Mouse (Mus musculus): ENCODE results near the gene Tmem190. TPM values are rescaled to one million over a fixed set of nuclear protein-coding genes. Genes with fewer than 3 reads are reported as not detected.
"Not testable (repeated sequence)": the region's sequence is repeated elsewhere in the genome, so short reads cannot be mapped to it uniquely, and the experiment has no call there.

Gene Tmem190
- polyA plus RNA-seq, 1 experiment from 2014 or later = not detected

DNA sequence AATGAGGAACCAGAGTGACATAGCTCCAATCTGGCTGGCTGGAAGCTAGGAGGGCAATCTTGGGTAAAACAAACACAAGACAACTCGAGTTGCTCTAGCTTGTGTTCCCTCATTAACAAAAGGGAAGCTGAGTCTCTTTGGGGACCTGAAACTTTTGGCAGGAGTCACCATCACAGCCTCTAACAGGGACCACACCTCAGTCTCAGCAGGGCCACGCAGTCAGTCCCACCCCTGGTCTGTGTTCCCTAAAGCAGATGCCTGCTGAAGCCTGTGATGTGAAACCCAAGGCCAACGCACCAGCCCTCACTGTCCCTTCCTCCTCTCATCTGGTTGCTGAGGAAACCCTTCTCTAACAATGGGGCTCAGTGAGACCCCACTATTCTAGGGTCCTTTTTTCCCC is 607 bp upstream of the Tmem190 start:
- no peaks in the 10 kb centered on the region for H3K9me3 ChIP-seq
- H3K4me1 ChIP-seq = peaks cover 31% of the 10 kb centered on the region
- no peak overlapping the region for H3K27ac ChIP-seq
- no peak overlapping the region for H3K4me3 ChIP-seq
- no peaks in the 10 kb centered on the region for H3K36me3 ChIP-seq (replicated peaks)
- 60% methylated on average over 3 of the region's 3 CpGs for WGBS
- peaks cover 75% of the 10 kb centered on the region for H3K27me3 ChIP-seq (ENCODE audit: poor library complexity, severe bottlenecking)
- DNase-seq (ENCODE audit: extremely low spot score, low spot score) = no peak

- WGBS = 86% methylated on average over 14 of the region's 14 CpGs
- Histone ChIP-seq H3K36me3 (replicated peaks) (no peaks in the 10 kb centered on the region), H3K27ac (no peak overlapping the region), H3K4me1 (peaks cover 22% of the 10 kb centered on the region), H3K9me3 (no peaks in the 10 kb centered on the region), H3K27me3 (ENCODE audit: poor library complexity, severe bottlenecking) (peaks cover 75% of the 10 kb centered on the region), H3K4me3 (no peak overlapping the region)
- DNase-seq (ENCODE audit: extremely low spot score, low spot score) = no peak
Measured at GRCm38 (mm10) chr7:4783667-4784268, 1.0 kb downstream of the Tmem190 start.

DNA sequence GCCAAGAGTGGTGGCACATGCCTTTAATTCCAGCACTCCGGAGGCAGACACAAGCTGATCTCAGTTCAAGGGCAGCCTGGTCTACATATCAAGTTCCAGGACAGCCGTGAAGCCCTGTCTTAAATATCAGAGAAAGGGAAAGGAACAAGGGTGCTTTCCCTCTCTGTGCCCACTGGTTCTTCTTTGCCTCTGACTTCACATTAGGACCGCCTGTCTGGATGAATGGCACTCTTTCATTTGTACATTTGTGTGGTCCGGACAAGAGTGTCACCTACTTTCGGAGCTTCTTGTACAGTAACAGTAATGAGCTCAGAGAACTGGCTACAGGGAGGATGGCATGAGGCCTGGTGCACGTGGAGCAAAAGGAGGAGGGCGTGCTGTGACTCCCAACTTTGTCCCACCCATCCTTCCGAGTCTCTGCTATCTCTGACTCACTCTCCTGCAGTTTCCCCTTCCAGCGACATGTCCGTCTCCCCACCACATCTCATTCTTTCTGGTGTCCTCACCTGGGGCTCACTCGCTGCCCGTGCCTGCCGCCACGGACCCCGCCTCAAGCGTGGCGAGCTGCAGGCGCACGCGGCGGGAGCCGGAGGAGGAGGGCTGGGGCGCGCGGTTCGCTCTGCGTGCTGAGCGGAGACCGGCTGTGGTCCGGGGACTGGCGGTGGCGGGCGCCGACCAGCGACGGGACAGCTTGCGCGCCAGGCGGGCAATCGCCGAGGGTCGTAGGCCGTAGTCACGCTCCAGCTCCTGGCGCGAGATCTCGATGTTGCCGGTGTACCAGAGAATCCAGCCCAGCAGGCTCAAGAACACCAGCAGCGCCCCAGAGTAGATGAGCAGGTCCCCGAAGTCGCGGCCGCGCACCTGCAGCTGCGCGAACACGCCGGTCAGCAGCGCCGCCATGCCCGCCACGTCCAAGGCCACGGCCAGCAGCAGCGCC is 6.0 kb downstream of the Tmem190 start:
- Histone ChIP-seq H3K27me3 (ENCODE audit: poor library complexity, severe bottlenecking) (peaks cover 50% of the 10 kb centered on the region), H3K4me1 (peaks cover 18% of the 10 kb centered on the region), H3K9me3 (no peaks in the 10 kb centered on the region), H3K36me3 (replicated peaks) (peaks cover 5% of the 10 kb centered on the region), H3K27ac (peak overlapping the region; percentile 91), H3K4me3 (peak overlapping the region; percentile 67)
- 3% methylated on average over 63 of the region's 64 CpGs for WGBS
- peak; percentile 76 for DNase-seq (ENCODE audit: extremely low spot score, low spot score)

DNA sequence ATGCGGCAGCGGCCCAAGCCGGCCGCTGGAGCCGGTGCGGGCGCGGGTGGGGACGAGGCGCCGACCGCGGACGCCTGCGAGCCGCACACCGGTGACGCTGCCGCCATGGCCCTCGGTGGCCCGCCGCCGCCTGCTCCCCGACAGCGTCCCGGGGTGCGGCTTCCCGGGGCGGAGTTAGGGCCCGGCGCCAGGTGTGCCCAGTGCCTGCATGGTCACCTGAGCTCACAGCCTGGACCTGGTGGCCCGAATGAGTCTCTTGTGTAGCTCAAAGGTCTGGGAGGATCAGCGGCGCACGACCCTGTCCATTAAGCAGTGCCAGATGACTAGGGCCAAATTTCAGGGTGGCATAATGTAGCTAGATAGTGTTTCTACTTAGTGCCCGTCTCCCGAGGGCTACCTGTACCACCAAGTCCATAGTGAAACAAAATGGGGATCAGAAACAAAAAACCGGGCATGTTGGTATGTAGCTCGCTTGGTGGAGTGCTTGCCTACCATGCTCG is 6.7 kb downstream of the Tmem190 start, which contains the start of gene Tmem238:
TSS of gene Tmem238 (minus strand) at position 221 of the 500 bp plus-strand sequence.
- DNase-seq (ENCODE audit: extremely low spot score, low spot score) = no peak
- Histone ChIP-seq H3K9me3 (no peaks in the 10 kb centered on the region), H3K27ac (peak within 1 kb of the TSS; percentile 91), H3K4me3 (peak within 1 kb of the TSS; percentile 67), H3K27me3 (ENCODE audit: poor library complexity, severe bottlenecking) (peaks cover 50% of the 10 kb centered on the region), H3K36me3 (replicated peaks) (peaks cover 12% of the 10 kb centered on the region), H3K4me1 (peaks cover 25% of the 10 kb centered on the region)
- 7% methylated on average over 40 of the region's 40 CpGs for WGBS

DNA sequence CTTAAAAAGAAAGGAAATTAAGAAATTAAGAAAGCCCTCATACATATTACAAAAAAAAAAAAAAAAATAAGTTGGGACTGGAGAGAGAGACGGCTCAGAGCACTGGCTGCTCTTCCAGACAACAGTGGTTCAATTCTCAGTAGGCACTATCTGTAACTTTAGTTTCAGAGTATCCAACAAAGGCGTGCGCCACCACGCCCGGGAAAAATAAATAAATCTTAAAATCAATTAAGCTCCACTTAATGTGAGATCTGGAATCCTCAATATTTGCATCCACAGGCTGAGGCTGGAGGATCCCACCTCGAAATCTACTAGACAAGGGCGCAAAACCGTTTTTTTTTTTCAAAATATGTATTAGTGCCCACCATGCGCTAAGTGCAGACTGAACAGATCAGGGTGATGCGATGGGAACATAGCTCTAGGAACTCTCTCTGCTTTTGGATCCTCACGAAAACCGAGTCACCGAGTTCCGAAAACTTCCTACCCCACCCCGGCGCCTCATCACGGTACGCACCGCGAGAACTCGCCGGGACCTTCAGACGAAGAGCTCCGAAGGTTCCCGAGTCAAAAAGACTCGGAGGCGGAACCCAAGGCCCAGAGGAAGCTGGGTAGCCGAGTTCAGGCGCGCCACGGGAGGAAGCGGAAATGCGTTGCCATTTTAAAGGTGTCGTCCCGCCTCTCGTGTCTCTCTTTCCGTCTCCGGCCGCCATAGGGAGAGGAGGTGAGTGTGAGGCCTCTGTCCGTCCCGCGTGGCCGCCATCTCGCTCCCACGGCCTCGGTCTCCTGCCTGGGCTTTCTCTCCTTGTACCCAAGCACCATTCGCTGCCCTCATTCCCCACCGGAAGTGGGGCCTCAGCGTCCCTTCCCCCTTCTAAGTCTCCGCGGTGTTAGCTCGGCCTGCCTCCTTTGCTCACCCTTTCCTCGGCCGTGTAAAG is 9.8 kb downstream of the Tmem190 start, which contains the start of gene Rpl28:
TSS of gene Rpl28 (plus strand) at position 597 of the 935 bp plus-strand sequence.
- 2% methylated on average over 54 of the region's 54 CpGs for WGBS
- peak within 1 kb of the TSS; percentile 98 for H3K27ac ChIP-seq
- H3K4me1 ChIP-seq = peaks cover 29% of the 10 kb centered on the region
- no peaks in the 10 kb centered on the region for H3K9me3 ChIP-seq
- peaks cover 42% of the 10 kb centered on the region for H3K36me3 ChIP-seq (replicated peaks)
- peak; percentile 96 for DNase-seq (ENCODE audit: extremely low spot score, low spot score)
- peaks cover 36% of the 10 kb centered on the region for H3K27me3 ChIP-seq (ENCODE audit: poor library complexity, severe bottlenecking)
- H3K4me3 ChIP-seq = peak within 1 kb of the TSS; percentile 92

DNA sequence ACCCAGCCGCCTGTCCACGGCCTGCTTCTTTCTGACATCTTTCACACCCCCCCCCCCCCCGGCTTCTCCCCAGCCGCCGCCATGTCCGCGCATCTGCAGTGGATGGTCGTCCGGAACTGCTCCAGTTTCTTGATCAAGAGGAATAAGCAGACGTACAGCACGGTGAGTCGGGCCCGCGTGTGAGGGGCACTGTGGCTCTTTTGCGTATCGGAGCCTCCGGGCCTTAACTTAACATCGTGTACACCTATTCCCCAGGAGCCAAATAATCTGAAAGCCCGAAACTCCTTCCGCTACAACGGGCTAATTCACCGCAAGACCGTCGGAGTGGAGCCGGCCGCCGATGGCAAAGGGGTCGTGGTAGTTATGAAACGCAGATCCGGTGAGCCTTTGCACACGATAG is 10.5 kb downstream of the Tmem190 start:
- H3K9me3 ChIP-seq; DNase-seq (ENCODE audit: extremely low spot score, low spot score): not testable (repeated sequence)
- H3K4me3 ChIP-seq = peak overlapping the region; percentile 92
- WGBS = 1% methylated on average over 31 of the region's 31 CpGs
- peaks cover 29% of the 10 kb centered on the region for H3K27me3 ChIP-seq (ENCODE audit: poor library complexity, severe bottlenecking)
- H3K27ac ChIP-seq = peak overlapping the region; percentile 98
- peaks cover 28% of the 10 kb centered on the region for H3K4me1 ChIP-seq
- H3K36me3 ChIP-seq (replicated peaks) = peaks cover 48% of the 10 kb centered on the region

GRCm38 (mm10) chr7:4793674-4794073 is 10.9 kb downstream of the Tmem190 start:
- H3K4me1 ChIP-seq = peaks cover 24% of the 10 kb centered on the region
- H3K36me3 ChIP-seq (replicated peaks) = peaks cover 52% of the 10 kb centered on the region
- peak overlapping the region; percentile 92 for H3K4me3 ChIP-seq
- DNase-seq (ENCODE audit: extremely low spot score, low spot score) = no peak
- no peaks in the 10 kb centered on the region for H3K9me3 ChIP-seq
- peaks cover 25% of the 10 kb centered on the region for H3K27me3 ChIP-seq (ENCODE audit: poor library complexity, severe bottlenecking)
- 39% methylated on average over 4 of the region's 4 CpGs for WGBS
- H3K27ac ChIP-seq = peak overlapping the region; percentile 98

GRCm38 (mm10) chr7:4794631-4795168 is 12.0 kb downstream of the Tmem190 start:
- 89% methylated on average over 3 of the region's 3 CpGs for WGBS
- Histone ChIP-seq H3K4me3 (peak overlapping the region; percentile 92), H3K27me3 (ENCODE audit: poor library complexity, severe bottlenecking) (peaks cover 15% of the 10 kb centered on the region), H3K36me3 (replicated peaks) (peaks cover 53% of the 10 kb centered on the region), H3K9me3 (no peaks in the 10 kb centered on the region), H3K27ac (no peak overlapping the region), H3K4me1 (peaks cover 13% of the 10 kb centered on the region)
- DNase-seq (ENCODE audit: extremely low spot score, low spot score) = no peak

- H3K27ac ChIP-seq = no peak overlapping the region
- 76% methylated on average over 7 of the region's 7 CpGs for WGBS
- H3K9me3 ChIP-seq = no peaks in the 10 kb centered on the region
- DNase-seq (ENCODE audit: extremely low spot score, low spot score) = no peak
- peaks cover 13% of the 10 kb centered on the region for H3K4me1 ChIP-seq
- peaks cover 53% of the 10 kb centered on the region for H3K36me3 ChIP-seq (replicated peaks)
- H3K4me3 ChIP-seq = no peak overlapping the region
- peaks cover 6% of the 10 kb centered on the region; the same call in 1 of the 2 replicates for H3K27me3 ChIP-seq (ENCODE audit: poor library complexity, severe bottlenecking)
Measured at GRCm38 (mm10) chr7:4795767-4796433, 13.2 kb downstream of the Tmem190 start.

DNA sequence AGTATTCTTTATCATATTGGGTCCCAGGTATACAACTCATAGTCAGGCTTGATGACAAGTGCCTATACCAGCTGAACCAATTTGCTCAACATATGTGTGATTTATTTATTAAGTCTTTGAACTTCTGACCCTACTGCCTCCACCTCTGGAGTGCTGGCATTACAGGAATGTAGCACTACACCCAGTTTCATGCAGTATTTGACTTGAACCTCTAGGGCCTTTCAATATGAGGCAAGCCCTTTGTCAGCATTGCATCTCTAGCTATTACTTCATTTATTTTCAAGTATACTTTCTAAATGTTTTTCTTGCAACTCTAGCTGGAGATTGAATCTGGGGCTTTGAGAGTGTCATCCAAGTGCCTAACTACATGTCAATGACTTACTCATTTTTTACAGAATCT is 19.5 kb downstream of the Tmem190 start:
- no peaks in the 10 kb centered on the region for H3K27me3 ChIP-seq (ENCODE audit: poor library complexity, severe bottlenecking)
- H3K4me3 ChIP-seq = no peak overlapping the region
- H3K36me3 ChIP-seq (replicated peaks) = peaks cover 52% of the 10 kb centered on the region
- no peak for DNase-seq (ENCODE audit: extremely low spot score, low spot score)
- H3K9me3 ChIP-seq = no peaks in the 10 kb centered on the region
- no peak overlapping the region for H3K27ac ChIP-seq
- no peaks in the 10 kb centered on the region for H3K4me1 ChIP-seq

DNA sequence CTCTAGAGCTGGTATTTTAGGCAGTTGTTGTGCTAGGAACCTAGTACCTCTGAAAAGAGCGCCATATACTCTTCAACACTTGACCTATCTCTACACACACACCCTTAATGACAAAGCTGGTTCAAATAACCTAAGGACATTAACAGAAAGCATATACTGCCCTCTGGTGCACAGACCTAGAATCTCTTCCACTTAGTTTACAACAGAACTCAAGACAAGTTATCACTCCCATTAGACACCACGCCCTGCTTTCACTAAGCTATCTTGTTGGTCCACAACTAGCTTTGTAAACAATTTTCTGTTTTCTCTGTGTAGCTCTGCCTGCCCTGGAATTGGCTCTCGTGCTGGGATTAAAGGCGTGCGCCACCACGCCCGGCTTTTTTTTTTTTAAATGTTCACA is 24.0 kb downstream of the Tmem190 start:
- no peak for DNase-seq (ENCODE audit: extremely low spot score, low spot score)
- H3K4me3 ChIP-seq = no peak overlapping the region
- no peaks in the 10 kb centered on the region for H3K27me3 ChIP-seq (ENCODE audit: poor library complexity, severe bottlenecking)
- H3K36me3 ChIP-seq (replicated peaks) = peaks cover 80% of the 10 kb centered on the region
- H3K4me1 ChIP-seq = peaks cover 29% of the 10 kb centered on the region
- WGBS = 95% methylated on average over 7 of the region's 7 CpGs
- H3K27ac ChIP-seq = no peak overlapping the region
- no peaks in the 10 kb centered on the region for H3K9me3 ChIP-seq

Measured in forebrain, embryonic 10.5 days (tissue).